Mouse (Mus musculus): ENCODE data around the gene Gm47189. TPM values are rescaled to one million over a fixed set of nuclear protein-coding genes. Genes with fewer than 3 reads are reported as not detected.

Gene Gm47189
- not detected in 2 replicates for polyA plus RNA-seq (2012; rRNA removed)

GRCm38 (mm10) chr14:41772341-41772740 is at the start of gene Gm47189:
TSS of gene Gm47189 (minus strand) at chr14:41772441.

DNA sequence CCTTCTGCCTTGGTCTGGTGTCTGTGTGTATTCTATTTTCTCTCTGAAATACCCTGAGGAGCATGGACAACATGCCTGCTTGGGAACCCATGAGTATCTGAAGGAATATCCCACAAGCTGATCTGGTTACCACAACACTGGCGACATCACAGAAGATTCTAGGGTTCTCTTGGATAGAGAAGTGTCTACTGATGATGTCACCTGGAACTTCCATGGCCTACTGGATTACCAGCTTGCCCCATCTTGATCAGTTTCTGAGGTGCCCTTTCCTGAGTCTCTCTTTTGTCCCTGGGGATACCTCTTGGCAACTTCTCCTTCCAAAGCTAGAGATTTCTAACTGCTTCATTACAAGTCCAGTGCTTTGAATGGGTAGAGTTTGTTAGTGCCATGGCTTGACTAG is 21.7 kb downstream of the Gm47189 start, which contains the start of gene Gm7929:
Gm7929 (minus strand) TSS at position 101 of the 400 bp plus-strand sequence.

Other genes starting within 250 kb of the Gm47189 start
- gene Gm7970, start 216.9 kb downstream of the Gm47189 start, polyA plus RNA-seq (2012; rRNA removed): not detected in 2 replicates
- gene 1700049E17Rik2, start 199.2 kb downstream of the Gm47189 start, polyA plus RNA-seq (2012; rRNA removed): not detected in 2 replicates
- not detected in 2 replicates for gene Gm3072, start 147.8 kb downstream of the Gm47189 start, polyA plus RNA-seq (2012; rRNA removed)
- gene Gm3676, start 126.0 kb downstream of the Gm47189 start, polyA plus RNA-seq (2012; rRNA removed): not detected in 2 replicates
- gene Gm8068, start 70.6 kb downstream of the Gm47189 start, polyA plus RNA-seq (2012; rRNA removed): not detected in 2 replicates
- gene Gm7929, start 21.8 kb downstream of the Gm47189 start, polyA plus RNA-seq (2012; rRNA removed): not detected in 2 replicates
- gene Gm7980, start 134.8 kb upstream of the Gm47189 start, polyA plus RNA-seq (2012; rRNA removed): not detected in 2 replicates
- gene 1700049E17Rik1, start 152.5 kb upstream of the Gm47189 start, polyA plus RNA-seq (2012; rRNA removed): not detected in 2 replicates
- not detected in 2 replicates for gene 1700024B05Rik, start 171.6 kb upstream of the Gm47189 start, polyA plus RNA-seq (2012; rRNA removed)
- not detected in 2 replicates for gene Gm6401, start 195.5 kb upstream of the Gm47189 start, polyA plus RNA-seq (2012; rRNA removed)
- gene Gm3543, start 210.9 kb upstream of the Gm47189 start, polyA plus RNA-seq (2012; rRNA removed): not detected in 2 replicates